Mouse (Mus musculus) lung, adult 18-20 months (tissue): ENCODE data around the gene Kif16b.
A peak's percentile ranks its signal among the peaks of the same experiment; 100 is the strongest.

Experiments used
- DNase-seq, 2 experiments: peaks; one replicate each; pipeline ENCODE4 v3.0.0; 2022; ENCODE audit warnings: mixed read lengths in 2 of 2

Gene Kif16b

DNA sequence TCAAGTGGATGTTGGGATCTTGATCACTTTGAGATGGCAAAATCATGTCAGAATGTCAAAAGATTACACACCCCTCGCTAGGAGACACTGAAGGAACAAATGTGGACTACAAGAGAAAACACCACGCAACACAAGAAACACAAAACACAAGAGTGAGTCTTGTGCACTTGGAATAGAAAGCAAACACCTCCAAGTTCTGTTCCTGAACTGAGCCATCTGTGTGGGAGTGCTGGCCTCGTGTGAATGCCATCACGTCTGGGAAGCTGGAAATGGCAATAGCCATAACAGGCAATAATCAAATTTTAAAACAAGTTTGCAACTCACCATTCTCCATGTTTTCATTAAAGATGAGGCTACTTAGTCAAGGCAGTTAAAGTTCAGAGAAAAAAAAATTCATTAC is 254.5 kb downstream of the Kif16b start:
- DNase-seq, result no peak

GRCm38 (mm10) chr2:142641766-142642165 is 259.6 kb downstream of the Kif16b start:
- no peak for DNase-seq

- DNase-seq, result no peak
Measured at GRCm38 (mm10) chr2:142635606-142636304, 265.6 kb downstream of the Kif16b start.

- DNase-seq, result no peak
Measured at GRCm38 (mm10) chr2:142633996-142634559, 267.3 kb downstream of the Kif16b start.

- DNase-seq, result peak in 1 of 2 experiments; percentile 2
Measured at GRCm38 (mm10) chr2:142629523-142630312, 271.6 kb downstream of the Kif16b start.

GRCm38 (mm10) chr2:142625756-142626155 is 275.6 kb downstream of the Kif16b start:
- no peak for DNase-seq

GRCm38 (mm10) chr2:142625101-142625500 is 276.2 kb downstream of the Kif16b start:
- no peak for DNase-seq

GRCm38 (mm10) chr2:142624254-142624653 is 277.1 kb downstream of the Kif16b start:
- DNase-seq, result no peak

- no peak for DNase-seq
Measured at GRCm38 (mm10) chr2:142621152-142621551, 280.2 kb downstream of the Kif16b start.

DNA sequence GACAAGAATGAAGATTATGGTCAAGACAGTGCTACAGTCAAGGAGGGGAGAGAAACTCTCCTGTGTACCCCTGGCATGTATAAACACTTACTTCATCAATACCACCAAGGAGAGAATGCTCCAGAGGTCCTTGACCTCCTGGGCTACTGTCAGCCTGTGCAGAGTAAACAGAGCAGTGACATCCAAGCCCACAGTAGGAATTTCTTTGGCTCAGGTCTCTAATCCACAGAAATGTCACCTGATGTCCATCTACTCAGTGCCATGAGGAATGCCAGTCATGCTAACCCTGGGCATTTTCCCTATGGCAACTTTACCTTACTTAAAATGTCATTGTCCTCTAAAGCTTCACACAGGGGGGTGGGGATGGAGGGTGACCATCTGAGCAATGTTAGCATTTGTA is 281.4 kb downstream of the Kif16b start:
- no peak for DNase-seq

DNA sequence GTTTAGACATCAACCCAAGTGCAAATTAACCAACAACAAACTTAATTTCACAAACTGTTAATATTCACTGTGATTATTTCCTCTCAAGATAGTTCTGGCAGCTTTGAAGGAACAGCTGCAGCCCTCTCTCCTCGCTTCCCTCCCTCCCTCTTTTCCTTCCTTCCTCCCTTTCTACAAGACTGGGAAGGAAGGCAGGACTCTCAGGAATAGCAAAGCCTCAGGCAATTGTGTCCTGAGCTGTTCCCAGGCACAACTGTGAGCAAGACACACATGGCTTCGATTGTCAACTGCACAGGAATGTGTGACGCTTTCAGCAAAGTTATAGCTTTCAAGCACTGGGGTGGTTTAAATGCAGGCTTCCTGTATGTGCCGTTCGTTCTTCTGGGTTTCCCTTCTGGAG is 286.8 kb downstream of the Kif16b start:
- DNase-seq, result no peak

DNA sequence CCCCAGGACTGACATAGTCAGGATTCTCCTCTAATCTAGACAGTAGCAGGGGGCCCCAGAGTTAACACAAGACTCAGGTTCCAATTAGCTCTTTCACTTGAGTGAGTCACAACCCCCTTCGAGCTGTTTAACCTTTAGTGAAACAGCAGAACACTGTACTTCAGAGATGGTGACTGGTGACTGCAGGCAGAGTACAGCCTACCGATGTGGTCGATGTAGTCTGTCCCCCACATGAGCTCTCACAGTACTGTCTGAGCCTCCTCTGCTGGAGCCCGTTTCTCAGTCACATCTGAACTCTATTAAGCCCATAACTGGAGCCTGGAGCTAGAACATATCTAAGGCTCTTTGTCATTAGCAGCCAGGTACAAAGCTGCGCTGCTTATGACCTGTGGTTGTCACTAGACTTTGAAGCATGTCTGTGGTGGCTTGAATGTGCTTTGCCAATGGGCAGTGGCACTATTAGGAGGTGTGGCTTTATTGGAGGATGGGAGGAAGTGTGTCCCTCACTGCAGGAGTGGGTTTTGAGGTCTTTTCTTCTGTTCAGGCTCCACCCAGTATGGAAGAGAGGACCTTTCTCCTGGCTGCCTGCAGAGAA is 288.9 kb downstream of the Kif16b start:
- no peak for DNase-seq

- DNase-seq, result peak; percentile 25 to 37
Measured at GRCm38 (mm10) chr2:142611113-142611512, 290.2 kb downstream of the Kif16b start.

- DNase-seq, result no peak
Measured at GRCm38 (mm10) chr2:142610206-142610605, 291.1 kb downstream of the Kif16b start.

DNA sequence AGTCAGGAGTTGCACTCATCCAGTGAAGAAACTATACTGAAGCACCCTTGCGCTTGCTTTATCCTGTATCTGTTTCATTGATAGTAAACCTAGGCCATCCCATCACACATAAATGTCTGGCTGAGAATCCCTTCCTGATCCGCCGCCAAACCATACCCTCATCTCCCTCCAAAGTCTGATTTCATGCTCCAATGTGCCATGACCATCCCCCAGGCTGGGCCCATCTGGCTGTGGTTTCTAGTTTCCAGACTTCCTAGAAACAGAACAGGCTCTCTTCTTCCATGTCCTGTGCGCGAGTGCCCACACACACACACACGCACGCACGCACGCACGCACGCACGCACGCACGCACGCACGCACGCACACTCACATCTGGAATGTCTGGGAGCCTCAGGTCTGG is 292.6 kb downstream of the Kif16b start:
- DNase-seq, result no peak

GRCm38 (mm10) chr2:142604762-142605161 is 296.6 kb downstream of the Kif16b start:
- no peak for DNase-seq

GRCm38 (mm10) chr2:142603210-142603609 is 298.1 kb downstream of the Kif16b start:
- DNase-seq, result no peak

GRCm38 (mm10) chr2:142599235-142599634 is 302.1 kb downstream of the Kif16b start:
- no peak for DNase-seq

DNA sequence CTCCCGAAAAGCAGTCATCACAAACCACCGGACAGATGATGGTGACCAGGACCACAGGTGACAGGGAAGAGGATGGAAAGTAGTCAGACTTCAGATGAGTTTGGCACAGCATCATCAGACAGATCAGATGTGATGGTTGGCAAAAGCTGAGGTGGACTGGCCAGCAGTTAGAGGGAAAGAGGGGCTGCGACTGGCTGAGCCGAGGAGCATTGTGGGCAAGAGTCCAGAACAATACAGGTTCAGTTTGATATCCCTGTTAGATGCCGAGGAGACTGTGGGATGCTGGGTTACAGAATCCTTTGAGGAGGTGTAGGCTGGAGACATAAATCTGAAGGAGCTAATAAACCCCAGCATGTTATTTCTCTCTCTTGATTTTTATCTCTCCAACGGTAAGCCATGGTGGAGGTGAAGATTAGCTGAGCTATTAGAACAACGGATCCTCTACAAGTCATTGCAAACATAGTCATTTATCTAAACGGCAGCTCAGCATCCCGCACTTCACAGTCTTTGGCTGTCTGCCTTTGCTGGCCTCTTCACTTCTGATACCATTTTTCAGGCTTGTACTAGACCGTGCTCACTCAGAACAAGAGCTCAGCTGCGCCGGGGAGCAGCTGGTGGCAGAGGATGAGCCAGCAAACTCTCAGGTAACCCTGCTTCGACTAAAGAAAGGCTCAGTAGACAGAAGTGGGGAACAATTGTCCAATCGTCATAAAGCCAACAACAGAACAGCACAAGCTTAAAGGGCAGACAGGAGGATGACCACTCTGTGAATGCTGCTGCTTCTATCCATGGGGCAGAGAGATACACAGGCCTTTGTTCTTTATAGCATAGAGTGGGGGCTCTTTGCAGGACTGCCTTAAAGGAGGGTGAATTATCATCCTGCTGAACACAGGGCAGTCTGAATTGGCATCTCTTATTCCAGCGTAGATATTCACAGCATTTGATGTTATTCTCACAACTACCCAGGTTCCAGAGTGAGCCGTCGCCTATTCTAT is 304.9 kb downstream of the Kif16b start:
- DNase-seq, result no peak

- no peak for DNase-seq
Measured at GRCm38 (mm10) chr2:142590938-142591337, 310.4 kb downstream of the Kif16b start.

DNA sequence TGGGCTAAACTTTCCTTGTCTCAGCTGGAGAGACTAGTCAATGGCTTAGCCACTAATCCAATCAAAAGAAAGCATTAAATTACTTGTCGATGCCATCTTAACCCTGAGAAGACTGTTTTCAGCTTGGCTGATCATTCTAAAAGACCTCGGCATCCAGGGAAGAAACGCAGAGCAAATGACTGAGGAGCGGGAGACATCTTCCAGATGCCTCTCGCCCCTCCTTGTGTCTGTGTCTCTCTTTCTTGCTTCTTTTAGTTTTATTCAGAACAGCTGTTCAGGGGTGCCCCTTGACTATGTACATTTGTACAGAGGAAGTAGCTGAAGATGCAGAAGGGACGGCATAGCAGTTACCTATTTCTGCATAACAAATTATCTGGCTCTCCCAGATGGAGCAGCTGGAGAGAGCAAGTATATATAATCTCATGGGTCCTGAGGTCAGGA is 311.0 kb downstream of the Kif16b start:
- no peak for DNase-seq
